Mouse (Mus musculus): Measurements from ENCODE around the gene Btd.

Btd gene

DNA sequence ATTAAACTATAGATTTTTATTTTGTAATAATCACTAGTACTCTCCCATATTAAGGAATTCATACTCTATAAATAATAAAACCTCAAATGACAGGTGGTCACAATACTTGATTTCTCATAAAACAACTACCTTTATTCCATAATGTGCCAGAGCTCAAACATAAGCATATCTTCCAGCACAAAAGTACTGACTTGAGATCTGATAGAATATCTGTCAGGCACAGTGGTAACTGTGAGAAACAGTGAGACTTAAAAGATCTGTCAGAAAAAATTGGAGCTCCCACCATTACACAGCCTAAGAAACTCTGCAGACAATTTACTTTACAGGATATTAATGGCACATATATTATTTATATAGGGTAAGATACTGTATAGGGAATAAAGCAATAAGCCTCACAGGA lies 74.8 kb downstream of the Btd start:
- no peak for DNase-seq (ENCODE audit: low spot score)

DNA sequence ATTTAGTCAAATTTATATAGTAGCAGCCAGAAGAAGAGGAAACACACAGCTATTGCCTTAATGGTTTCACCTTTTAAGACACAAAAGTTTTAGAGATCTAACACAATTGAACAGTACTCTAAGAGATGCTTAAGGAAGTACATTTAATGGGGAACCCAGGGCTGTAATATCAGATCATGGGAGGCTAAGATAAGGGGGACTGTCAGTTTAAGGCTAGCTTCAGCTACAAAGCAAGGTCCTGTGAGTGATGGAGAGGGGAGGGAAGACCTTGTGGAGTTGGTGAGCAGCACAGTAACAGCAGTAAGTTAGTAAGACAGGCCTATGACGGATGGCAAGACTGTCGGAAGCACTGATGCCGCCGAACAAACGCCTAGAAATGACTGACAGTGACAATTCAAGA lies 76.5 kb downstream of the Btd start:
- DNase-seq (ENCODE audit: low spot score): no peak

All from ovary, postnatal 36 days (tissue).